Mouse (Mus musculus) myocyte (in vitro differentiated cells): ENCODE measurements at regions not wholly inside any gene's neighbourhood (a gene's known extent, or its start where the extent isn't known, plus 50 kb on each side); places are given as distances from the start of the nearest gene placed in this dataset.

Source experiments
- CEBPB ChIP-seq: IDR thresholded peaks from 2 replicates; pipeline ENCODE4 v1.6.1; 2011; ENCODE audit warnings: mild to moderate bottlenecking, moderate library complexity; ENCODE audit not compliant: poor library complexity, insufficient read depth, severe bottlenecking
- E2F4 ChIP-seq: IDR thresholded peaks from one replicate; pipeline ENCODE4 v1.6.1; 2011; ENCODE audit warnings: mild to moderate bottlenecking, control low read depth, moderate library complexity; ENCODE audit not compliant: insufficient read depth
- MAX ChIP-seq: IDR thresholded peaks from one replicate; pipeline ENCODE4 v1.6.1; 2011; ENCODE audit warnings: low read depth, mild to moderate bottlenecking, control low read depth
- MYOD1 ChIP-seq, 3 experiments: IDR thresholded peaks; one replicate each; pipeline ENCODE4 v1.6.1; 2011; ENCODE audit warnings: control low read depth in 2 of 3, low read depth in 2 of 3, mild to moderate bottlenecking in 2 of 3, moderate library complexity in 1 of 3; ENCODE audit not compliant: insufficient read length in 2 of 3, control insufficient read depth in 1 of 3
- MYOG ChIP-seq, 3 experiments: IDR thresholded peaks; one replicate each; pipeline ENCODE4 v1.6.1; 2011; ENCODE audit warnings: control low read depth in 2 of 3, low read depth in 2 of 3, mild to moderate bottlenecking in 2 of 3; ENCODE audit not compliant: insufficient read length in 2 of 3, control insufficient read depth in 1 of 3, insufficient read depth in 1 of 3
- POLR2A ChIP-seq: IDR thresholded peaks from one replicate; pipeline ENCODE4 v1.6.1; 2011; ENCODE audit warnings: low read depth, mild to moderate bottlenecking, control low read depth, moderate library complexity; ENCODE audit not compliant: insufficient read length
- POLR2AphosphoS2 ChIP-seq: IDR thresholded peaks from one replicate; pipeline ENCODE4 v1.6.1; 2011; ENCODE audit warnings: low read depth, control low read depth; ENCODE audit not compliant: insufficient read length
- REST ChIP-seq: IDR thresholded peaks from one replicate; pipeline ENCODE4 v1.6.1; 2011; ENCODE audit warnings: mild to moderate bottlenecking, control low read depth, moderate library complexity; ENCODE audit not compliant: insufficient read depth, insufficient read length
- SRF ChIP-seq: IDR thresholded peaks from one replicate; pipeline ENCODE4 v1.6.1; 2011; ENCODE audit warnings: low read depth; ENCODE audit not compliant: control insufficient read depth, insufficient read length
- TCF12 ChIP-seq: IDR thresholded peaks from one replicate; pipeline ENCODE4 v1.6.1; 2011; ENCODE audit warnings: mild to moderate bottlenecking, control low read depth; ENCODE audit not compliant: poor library complexity, insufficient read depth, severe bottlenecking
- USF1 ChIP-seq: IDR thresholded peaks from one replicate; pipeline ENCODE4 v1.6.1; 2011; ENCODE audit warnings: low read depth, mild to moderate bottlenecking, control low read depth, moderate library complexity

- TF ChIP-seq TCF12, result no peak
- TF ChIP-seq SRF, result no peak
- TF ChIP-seq POLR2A, result no peak
- TF ChIP-seq POLR2AphosphoS2, result no peak
- TF ChIP-seq MAX, result no peak
- TF ChIP-seq MYOD1 (IDR thresholded peaks at IDR 0.05; ENCODE audit: control insufficient read depth in 1 of 3, insufficient read length in 2 of 3, low read depth in 2 of 3), result no peak
- TF ChIP-seq CEBPB, result no peak
- TF ChIP-seq REST, result no peak
- no peak for TF ChIP-seq E2F4
- no peak for TF ChIP-seq USF1
- TF ChIP-seq MYOG (IDR thresholded peaks at IDR 0.05; ENCODE audit: control insufficient read depth in 1 of 3, insufficient read depth in 1 of 3, insufficient read length in 2 of 3, low read depth in 2 of 3), result no peak
Measured at GRCm38 (mm10) chr6:100512676-100513075, 158.3 kb downstream of the Shq1 start.
